Mouse (Mus musculus) C2C12 (cell line): ENCODE measurements around the gene Gm3625.

Source experiments
- CTCF ChIP-seq: IDR thresholded peaks from one replicate; pipeline ENCODE4 v1.5.1; 2011; ENCODE audit not compliant: control insufficient read depth, insufficient read depth, insufficient read length
- MYOG ChIP-seq: IDR thresholded peaks from one replicate; pipeline ENCODE4 v1.6.1; 2011; ENCODE audit not compliant: control insufficient read depth, insufficient read length; ENCODE audit errors: extremely low read depth
- USF1 ChIP-seq: IDR thresholded peaks from one replicate; pipeline ENCODE4 v1.6.1; 2011; ENCODE audit warnings: low read depth, mild to moderate bottlenecking, control low read depth, moderate library complexity

GRCm38 (mm10) chr12:4544400-4544919, 48.3 kb downstream of the Gm3625 start:
- TF ChIP-seq CTCF (no peak), MYOG (no peak), USF1 (no peak)
